Mouse (Mus musculus): ENCODE measurements around the gene Tacc2. TPM values are rescaled to one million over a fixed set of nuclear protein-coding genes. Genes with fewer than 3 reads are reported as not detected.

Gene Tacc2
- polyA plus RNA-seq, 1 experiment from 2014 or later, result 27.4 TPM

- WGBS, result 48% methylated on average over 7 of the region's 7 CpGs
- no peaks in the 10 kb centered on the region for H3K36me3 ChIP-seq (ENCODE audit: control insufficient read depth, insufficient read depth, low read length)
- ATAC-seq, result no peak
- no peaks in the 10 kb centered on the region for H3K9me3 ChIP-seq (ENCODE audit: control insufficient read depth, low read length)
- no peak overlapping the region for H3K4me2 ChIP-seq (ENCODE audit: low read depth, low read length)
- no peak overlapping the region for H3K4me3 ChIP-seq (ENCODE audit: low read length)
- no peaks in the 10 kb centered on the region for H3K27me3 ChIP-seq (replicated peaks; ENCODE audit: control insufficient read depth, insufficient read depth, low read length)
- H3K9ac ChIP-seq (ENCODE audit: low read depth, low read length), result no peak overlapping the region
- H3K27ac ChIP-seq (ENCODE audit: low read length), result no peak overlapping the region
- H3K4me1 ChIP-seq (ENCODE audit: control insufficient read depth, insufficient read depth, low read length), result peaks cover 18% of the 10 kb centered on the region
Measured at GRCm38 (mm10) chr7:130635212-130635611, 58.0 kb downstream of the Tacc2 start.

GRCm38 (mm10) chr7:130636274-130636673 lies 59.0 kb downstream of the Tacc2 start:
- H3K9me3 ChIP-seq (ENCODE audit: control insufficient read depth, low read length), result no peaks in the 10 kb centered on the region
- H3K4me1 ChIP-seq (ENCODE audit: control insufficient read depth, insufficient read depth, low read length), result peaks cover 18% of the 10 kb centered on the region
- ATAC-seq, result no peak
- H3K27ac ChIP-seq (ENCODE audit: low read length), result no peak overlapping the region
- no peak overlapping the region for H3K9ac ChIP-seq (ENCODE audit: low read depth, low read length)
- H3K36me3 ChIP-seq (ENCODE audit: control insufficient read depth, insufficient read depth, low read length), result no peaks in the 10 kb centered on the region
- WGBS, result 86% methylated on average over 3 of the region's 3 CpGs
- H3K27me3 ChIP-seq (replicated peaks; ENCODE audit: control insufficient read depth, insufficient read depth, low read length), result no peaks in the 10 kb centered on the region
- H3K4me3 ChIP-seq (ENCODE audit: low read length), result no peak overlapping the region
- H3K4me2 ChIP-seq (ENCODE audit: low read depth, low read length), result no peak overlapping the region

- no peak overlapping the region for H3K4me2 ChIP-seq (ENCODE audit: low read depth, low read length)
- H3K4me1 ChIP-seq (ENCODE audit: control insufficient read depth, insufficient read depth, low read length), result peaks cover 16% of the 10 kb centered on the region
- 75% methylated on average over 4 of the region's 4 CpGs for WGBS
- H3K9ac ChIP-seq (ENCODE audit: low read depth, low read length), result no peak overlapping the region
- no peak overlapping the region for H3K27ac ChIP-seq (ENCODE audit: low read length)
- H3K9me3 ChIP-seq (ENCODE audit: control insufficient read depth, low read length), result no peaks in the 10 kb centered on the region
- no peak overlapping the region for H3K4me3 ChIP-seq (ENCODE audit: low read length)
- H3K27me3 ChIP-seq (replicated peaks; ENCODE audit: control insufficient read depth, insufficient read depth, low read length), result no peaks in the 10 kb centered on the region
- ATAC-seq, result no peak
- no peaks in the 10 kb centered on the region for H3K36me3 ChIP-seq (ENCODE audit: control insufficient read depth, insufficient read depth, low read length)
Measured at GRCm38 (mm10) chr7:130636902-130637301, 59.7 kb downstream of the Tacc2 start.

DNA sequence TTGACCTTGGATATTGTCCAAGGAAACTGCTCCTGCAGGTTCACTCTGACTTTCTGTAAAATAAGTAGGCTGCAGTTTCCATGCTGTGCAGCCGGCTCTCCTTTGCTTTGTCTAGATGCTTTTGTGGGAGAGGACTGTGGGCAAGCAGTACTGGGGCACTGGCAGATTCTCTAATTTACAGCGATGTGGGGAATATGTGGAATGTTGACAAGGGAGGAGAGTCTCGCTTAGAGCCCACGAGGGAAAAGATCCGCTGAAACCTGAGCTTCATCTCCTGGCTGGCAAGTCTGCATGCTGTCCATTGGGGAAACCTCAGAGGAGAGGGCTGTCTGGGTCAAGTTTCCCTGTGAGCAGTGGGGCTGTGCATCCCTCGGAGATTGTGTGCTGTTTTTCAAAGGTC lies 60.6 kb downstream of the Tacc2 start:
- H3K27ac ChIP-seq (ENCODE audit: low read length), result no peak overlapping the region
- no peaks in the 10 kb centered on the region for H3K27me3 ChIP-seq (replicated peaks; ENCODE audit: control insufficient read depth, insufficient read depth, low read length)
- no peak overlapping the region for H3K4me3 ChIP-seq (ENCODE audit: low read length)

GRCm38 (mm10) chr7:130640681-130641080 lies 63.4 kb downstream of the Tacc2 start:
- H3K4me2 ChIP-seq (ENCODE audit: low read depth, low read length), result no peak overlapping the region
- no peaks in the 10 kb centered on the region for H3K27me3 ChIP-seq (replicated peaks; ENCODE audit: control insufficient read depth, insufficient read depth, low read length)
- ATAC-seq, result no peak
- 67% methylated on average over 9 of the region's 9 CpGs for WGBS
- H3K9me3 ChIP-seq (ENCODE audit: control insufficient read depth, low read length), result no peaks in the 10 kb centered on the region
- no peaks in the 10 kb centered on the region for H3K36me3 ChIP-seq (ENCODE audit: control insufficient read depth, insufficient read depth, low read length)
- no peak overlapping the region for H3K27ac ChIP-seq (ENCODE audit: low read length)
- H3K9ac ChIP-seq (ENCODE audit: low read depth, low read length), result no peak overlapping the region
- no peak overlapping the region for H3K4me3 ChIP-seq (ENCODE audit: low read length)
- H3K4me1 ChIP-seq (ENCODE audit: control insufficient read depth, insufficient read depth, low read length), result peaks cover 13% of the 10 kb centered on the region; the same call in 1 of the 2 replicates

More for the DNA sequence above, 60.6 kb downstream of the Tacc2 start:
- H3K36me3 ChIP-seq (ENCODE audit: control insufficient read depth, insufficient read depth, low read length), result no peaks in the 10 kb centered on the region
- no peak for ATAC-seq
- H3K9ac ChIP-seq (ENCODE audit: low read depth, low read length), result no peak overlapping the region
- WGBS, result 39% methylated on average over 6 of the region's 6 CpGs
- H3K4me2 ChIP-seq (ENCODE audit: low read depth, low read length), result no peak overlapping the region
- H3K9me3 ChIP-seq (ENCODE audit: control insufficient read depth, low read length), result no peaks in the 10 kb centered on the region
- H3K4me1 ChIP-seq (ENCODE audit: control insufficient read depth, insufficient read depth, low read length), result peaks cover 10% of the 10 kb centered on the region; the same call in 1 of the 2 replicates

DNA sequence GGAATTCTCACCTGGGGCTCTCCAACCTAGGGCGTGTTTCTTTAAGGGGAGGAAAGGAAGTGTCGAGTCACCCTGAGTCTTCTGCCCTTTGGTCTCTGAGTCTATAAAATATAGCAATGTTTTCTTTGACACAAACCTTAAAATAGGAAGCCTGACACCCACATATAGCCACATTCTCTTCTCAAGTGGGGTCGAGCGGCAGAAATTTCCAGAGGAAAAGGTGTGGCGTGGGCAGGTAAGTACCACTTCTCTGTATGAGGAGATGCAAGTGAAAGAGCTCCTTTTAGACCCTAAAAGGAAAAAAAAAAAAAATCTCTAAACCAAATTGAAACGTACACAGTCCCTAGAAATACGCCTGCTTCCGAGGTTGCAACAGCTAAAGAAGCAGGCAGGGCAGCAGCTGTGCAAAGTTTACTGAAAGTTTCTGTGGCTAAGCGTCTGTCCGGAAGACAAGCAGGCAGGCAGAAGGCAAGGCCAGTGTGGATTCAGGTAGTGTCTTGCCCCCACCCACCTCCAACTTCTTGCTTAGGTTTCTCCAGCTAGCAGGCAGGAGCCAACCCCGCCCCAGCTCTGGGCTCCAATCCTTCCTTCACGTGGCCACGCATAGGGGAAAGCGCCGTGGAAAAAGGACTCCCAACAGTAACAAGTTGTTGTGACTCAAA lies 68.2 kb downstream of the Tacc2 start:
- Histone ChIP-seq H3K4me1 (ENCODE audit: control insufficient read depth, insufficient read depth, low read length) (peaks cover 33% of the 10 kb centered on the region), H3K4me2 (ENCODE audit: low read depth, low read length) (peak overlapping the region; percentile 84), H3K9me3 (ENCODE audit: control insufficient read depth, low read length) (no peaks in the 10 kb centered on the region), H3K4me3 (ENCODE audit: low read length) (peak overlapping the region; percentile 68), H3K36me3 (ENCODE audit: control insufficient read depth, insufficient read depth, low read length) (no peaks in the 10 kb centered on the region), H3K27ac (ENCODE audit: low read length) (peak overlapping the region; percentile 98), H3K9ac (ENCODE audit: low read depth, low read length) (peak overlapping the region; percentile 86), H3K27me3 (replicated peaks; ENCODE audit: control insufficient read depth, insufficient read depth, low read length) (no peaks in the 10 kb centered on the region)
- ATAC-seq, result peak; percentile 69
- WGBS, result 8% methylated on average over 15 of the region's 15 CpGs

GRCm38 (mm10) chr7:130645994-130646761 lies 68.9 kb downstream of the Tacc2 start:
- Histone ChIP-seq H3K4me3 (ENCODE audit: low read length) (peak overlapping the region; percentile 68), H3K36me3 (ENCODE audit: control insufficient read depth, insufficient read depth, low read length) (no peaks in the 10 kb centered on the region), H3K9me3 (ENCODE audit: control insufficient read depth, low read length) (no peaks in the 10 kb centered on the region), H3K4me1 (ENCODE audit: control insufficient read depth, insufficient read depth, low read length) (peaks cover 33% of the 10 kb centered on the region), H3K4me2 (ENCODE audit: low read depth, low read length) (peak overlapping the region; percentile 84), H3K9ac (ENCODE audit: low read depth, low read length) (peak overlapping the region; percentile 86), H3K27me3 (replicated peaks; ENCODE audit: control insufficient read depth, insufficient read depth, low read length) (no peaks in the 10 kb centered on the region), H3K27ac (ENCODE audit: low read length) (peak overlapping the region; percentile 98)
- WGBS, result under 1% methylated on average over 52 of the region's 55 CpGs
- peak; percentile 92 for ATAC-seq

DNA sequence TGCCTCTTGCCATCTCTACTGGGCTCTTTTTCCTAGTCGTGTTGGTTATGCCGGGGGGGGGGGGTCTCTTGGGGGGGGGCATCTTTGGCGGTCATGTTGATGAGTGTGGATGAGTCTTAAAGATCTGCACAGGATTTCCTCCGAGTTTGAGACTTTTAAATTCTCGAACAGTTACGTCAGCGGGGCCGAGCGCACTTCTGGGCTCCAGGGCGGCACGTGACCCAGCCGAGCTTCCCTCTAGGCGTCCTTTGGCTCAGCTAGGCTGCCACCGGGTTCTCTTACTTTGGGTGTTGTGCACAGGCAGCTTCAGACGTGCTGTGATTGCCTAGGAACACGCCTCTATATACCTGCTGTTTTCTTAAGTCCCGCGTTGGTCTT lies 69.5 kb downstream of the Tacc2 start:
- H3K9me3 ChIP-seq (ENCODE audit: control insufficient read depth, low read length), result no peaks in the 10 kb centered on the region
- under 1% methylated on average over 18 of the region's 18 CpGs for WGBS
- ATAC-seq, result peak; percentile 63
- peak overlapping the region; percentile 98 for H3K27ac ChIP-seq (ENCODE audit: low read length)
- H3K36me3 ChIP-seq (ENCODE audit: control insufficient read depth, insufficient read depth, low read length), result no peaks in the 10 kb centered on the region
- H3K27me3 ChIP-seq (replicated peaks; ENCODE audit: control insufficient read depth, insufficient read depth, low read length), result no peaks in the 10 kb centered on the region
- peak overlapping the region; percentile 86 for H3K9ac ChIP-seq (ENCODE audit: low read depth, low read length)
- peaks cover 33% of the 10 kb centered on the region for H3K4me1 ChIP-seq (ENCODE audit: control insufficient read depth, insufficient read depth, low read length)
- H3K4me2 ChIP-seq (ENCODE audit: low read depth, low read length), result peak overlapping the region; percentile 84
- peak overlapping the region; percentile 68 for H3K4me3 ChIP-seq (ENCODE audit: low read length)

DNA sequence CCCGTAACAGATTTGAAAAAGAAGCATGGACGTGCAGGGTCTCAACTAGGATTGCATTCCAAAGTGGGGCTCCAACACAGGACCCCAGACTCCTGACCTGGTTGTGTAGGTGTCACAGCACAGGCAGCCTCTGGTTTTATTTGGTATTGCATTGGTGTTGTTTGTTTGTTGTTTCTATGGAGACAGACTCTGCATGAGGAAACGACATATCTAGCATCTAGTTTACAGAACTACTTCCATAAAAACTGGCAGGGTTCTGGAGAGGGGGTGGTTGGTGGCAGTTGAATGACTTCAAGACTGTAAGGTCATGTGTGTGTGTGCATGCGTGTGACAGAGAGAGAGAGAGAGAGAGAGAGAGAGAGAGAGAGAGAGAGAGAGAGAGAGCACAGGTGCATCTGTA lies 70.8 kb downstream of the Tacc2 start:
- no peaks in the 10 kb centered on the region for H3K36me3 ChIP-seq (ENCODE audit: control insufficient read depth, insufficient read depth, low read length)
- no peaks in the 10 kb centered on the region for H3K9me3 ChIP-seq (ENCODE audit: control insufficient read depth, low read length)
- no peaks in the 10 kb centered on the region for H3K27me3 ChIP-seq (replicated peaks; ENCODE audit: control insufficient read depth, insufficient read depth, low read length)
- H3K4me1 ChIP-seq (ENCODE audit: control insufficient read depth, insufficient read depth, low read length), result peaks cover 33% of the 10 kb centered on the region
- no peak overlapping the region for H3K4me2 ChIP-seq (ENCODE audit: low read depth, low read length)
- no peak overlapping the region for H3K4me3 ChIP-seq (ENCODE audit: low read length)
- no peak for ATAC-seq
- 0 out of 2 replicates have a peak overlapping the region, but pooled peaks have one; percentile 86 for H3K9ac ChIP-seq (ENCODE audit: low read depth, low read length)
- 75% methylated on average over 4 of the region's 4 CpGs for WGBS
- no peak overlapping the region for H3K27ac ChIP-seq (ENCODE audit: low read length)

All from intestine, embryonic 16.5 days (tissue).